Mouse (Mus musculus): ENCODE measurements around the gene Tfb2m. TPM values are rescaled to one million over a fixed set of nuclear protein-coding genes. Genes with fewer than 3 reads are reported as not detected.
A peak's percentile ranks its signal among the peaks of the same experiment; 100 is the strongest.

Gene Tfb2m
- total RNA-seq, 1 experiment, result 18.7 TPM

GRCm38 (mm10) chr1:179548220-179548619, 2.2 kb upstream of the Tfb2m start:
- 0 out of 2 replicates have a peak overlapping the region, but pooled peaks have one; percentile 1 for H3K9ac ChIP-seq (ENCODE audit: insufficient read depth, low read depth, low read length, poor library complexity, severe bottlenecking)
- in situ Hi-C loops (cut with MboI; ENCODE audit: low sequenced_read_pairs in 2 of 2, unreplicated experiment in 2 of 2), result no loop called here
- TF ChIP-seq ZNF384 (IDR thresholded peaks at IDR 0.05; ENCODE audit: low read depth, low read length), result no peak
- TF ChIP-seq ZC3H11A (IDR thresholded peaks at IDR 0.05; ENCODE audit: borderline replicate concordance, low read depth, low read length), result no peak
- TF ChIP-seq MAFK (IDR thresholded peaks at IDR 0.05; ENCODE audit: insufficient read depth, low read depth, low read length), result no peak
- TF ChIP-seq HCFC1 (IDR thresholded peaks at IDR 0.05; ENCODE audit: borderline replicate concordance, insufficient read depth, low read length), result no peak
- no peak for TF ChIP-seq CHD2 (IDR thresholded peaks at IDR 0.05; ENCODE audit: low read depth, low read length)
- no peak overlapping the region for H3K4me3 ChIP-seq (ENCODE audit: insufficient read depth in 1 of 2, low read depth in 1 of 2, low read length in 2 of 2, poor library complexity in 1 of 2, severe bottlenecking in 1 of 2)
- no peaks in the 10 kb centered on the region for H3K9me3 ChIP-seq (ENCODE audit: control insufficient read depth, insufficient read depth, low read depth, low read length)
- no peak overlapping the region for H3K27ac ChIP-seq (ENCODE audit: insufficient read depth, low read depth, low read length, poor library complexity, severe bottlenecking)
- peaks cover 0 to 2% of the 10 kb centered on the region in 2 experiments; a peak in 2 of 4 replicates for H3K4me1 ChIP-seq (ENCODE audit: control insufficient read depth in 2 of 2, insufficient read depth in 2 of 2, low read length in 2 of 2, poor library complexity in 1 of 2)
- DNase-seq (ENCODE audit: low read depth, low spot score), result no peak
- no peaks in the 10 kb centered on the region for H3K36me3 ChIP-seq (ENCODE audit: control insufficient read depth, insufficient read depth, low read length, poor library complexity, severe bottlenecking)

DNA sequence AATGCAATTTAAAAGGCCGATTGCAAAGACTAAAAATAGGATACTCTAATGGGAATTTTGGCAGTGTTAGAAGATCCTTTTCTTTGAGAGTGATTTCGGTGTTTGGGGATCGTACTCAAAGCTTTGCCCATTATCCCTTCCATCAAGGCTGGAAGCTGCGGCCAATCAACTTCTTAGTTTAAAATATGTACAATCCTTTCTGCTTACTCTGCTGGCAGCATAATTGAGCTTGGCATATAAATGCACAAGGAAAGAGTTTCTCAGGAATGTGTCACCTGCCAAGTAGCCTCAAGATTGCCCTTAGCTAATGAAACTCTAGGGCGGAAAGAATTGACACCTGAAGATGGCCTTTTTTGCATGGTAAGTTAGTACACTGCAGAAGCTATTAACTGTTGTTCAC, 1.1 kb upstream of the Tfb2m start:
- Histone ChIP-seq H3K9me3 (ENCODE audit: control insufficient read depth, insufficient read depth, low read depth, low read length) (no peaks in the 10 kb centered on the region), H3K4me1 (ENCODE audit: control insufficient read depth in 2 of 2, insufficient read depth in 2 of 2, low read length in 2 of 2, poor library complexity in 1 of 2) (peaks cover 0 to 2% of the 10 kb centered on the region in 2 experiments; a peak in 2 of 4 replicates), H3K27ac (ENCODE audit: insufficient read depth, low read depth, low read length, poor library complexity, severe bottlenecking) (no peak overlapping the region), H3K9ac (ENCODE audit: insufficient read depth, low read depth, low read length, poor library complexity, severe bottlenecking) (no peak overlapping the region), H3K4me3 (ENCODE audit: insufficient read depth in 1 of 2, low read depth in 1 of 2, low read length in 2 of 2, poor library complexity in 1 of 2, severe bottlenecking in 1 of 2) (peak overlapping the region; percentile 92 to 95; a peak in 3 of 4 replicates), H3K36me3 (ENCODE audit: control insufficient read depth, insufficient read depth, low read length, poor library complexity, severe bottlenecking) (no peaks in the 10 kb centered on the region)
- TF ChIP-seq MAFK (IDR thresholded peaks at IDR 0.05; ENCODE audit: insufficient read depth, low read depth, low read length), result no peak
- no peak for TF ChIP-seq CHD2 (IDR thresholded peaks at IDR 0.05; ENCODE audit: low read depth, low read length)
- no peak for DNase-seq (ENCODE audit: low read depth, low spot score)
- in situ Hi-C loops (cut with MboI; ENCODE audit: low sequenced_read_pairs in 2 of 2, unreplicated experiment in 2 of 2), result no loop called here

- TF ChIP-seq MAFK (IDR thresholded peaks at IDR 0.05; ENCODE audit: insufficient read depth, low read depth, low read length) (no peak), CHD2 (IDR thresholded peaks at IDR 0.05; ENCODE audit: low read depth, low read length) (no peak), HCFC1 (IDR thresholded peaks at IDR 0.05; ENCODE audit: borderline replicate concordance, insufficient read depth, low read length) (no peak), ZNF384 (IDR thresholded peaks at IDR 0.05; ENCODE audit: low read depth, low read length) (no peak), ZC3H11A (IDR thresholded peaks at IDR 0.05; ENCODE audit: borderline replicate concordance, low read depth, low read length) (no peak)
- H3K4me1 ChIP-seq (ENCODE audit: control insufficient read depth in 2 of 2, insufficient read depth in 2 of 2, low read length in 2 of 2, poor library complexity in 1 of 2), result peaks cover 0 to 2% of the 10 kb centered on the region in 2 experiments; a peak in 2 of 4 replicates
- DNase-seq (ENCODE audit: low read depth, low spot score), result no peak
- peaks cover under 1% of the 10 kb centered on the region; the same call in 1 of the 2 replicates for H3K36me3 ChIP-seq (ENCODE audit: control insufficient read depth, insufficient read depth, low read length, poor library complexity, severe bottlenecking)
- no peaks in the 10 kb centered on the region for H3K9me3 ChIP-seq (ENCODE audit: control insufficient read depth, insufficient read depth, low read depth, low read length)
- in situ Hi-C loops (cut with MboI; ENCODE audit: low sequenced_read_pairs in 2 of 2, unreplicated experiment in 2 of 2), result no loop called here
- peak overlapping the region; percentile 81 for H3K9ac ChIP-seq (ENCODE audit: insufficient read depth, low read depth, low read length, poor library complexity, severe bottlenecking)
- peak overlapping the region; percentile 92 to 95 for H3K4me3 ChIP-seq (ENCODE audit: insufficient read depth in 1 of 2, low read depth in 1 of 2, low read length in 2 of 2, poor library complexity in 1 of 2, severe bottlenecking in 1 of 2)
- H3K27ac ChIP-seq (ENCODE audit: insufficient read depth, low read depth, low read length, poor library complexity, severe bottlenecking), result no peak overlapping the region
Measured at GRCm38 (mm10) chr1:179546551-179546917, 467 bp upstream of the Tfb2m start.

DNA sequence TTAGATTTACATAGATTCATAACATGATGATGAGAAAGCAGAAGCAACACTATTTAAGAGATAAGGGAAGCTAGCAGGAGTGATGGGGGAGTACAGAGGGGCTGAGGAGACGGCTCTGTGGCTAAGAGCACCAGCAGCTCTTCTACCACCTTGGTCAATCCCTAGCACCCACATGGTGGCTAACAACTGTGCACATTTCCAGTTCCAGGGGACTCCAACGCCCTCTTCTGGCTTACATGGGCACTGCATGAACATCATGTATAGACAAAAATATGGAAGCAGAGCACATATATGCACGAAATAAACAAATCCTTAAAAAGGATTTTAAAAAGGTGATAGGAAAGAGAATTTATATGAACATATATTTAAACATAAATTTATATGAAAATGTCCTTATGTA, 4.6 kb downstream of the Tfb2m start:
- H3K4me1 ChIP-seq (ENCODE audit: control insufficient read depth in 2 of 2, insufficient read depth in 2 of 2, low read length in 2 of 2, poor library complexity in 1 of 2), result no peaks in the 10 kb centered on the region
- peak; percentile 49 for DNase-seq (ENCODE audit: low read depth, low spot score)
- in situ Hi-C loops (cut with MboI; ENCODE audit: low sequenced_read_pairs in 2 of 2, unreplicated experiment in 2 of 2), result no loop called here

GRCm38 (mm10) chr1:179539887-179540286, 6.2 kb downstream of the Tfb2m start:
- H3K9me3 ChIP-seq (ENCODE audit: control insufficient read depth, insufficient read depth, low read depth, low read length), result no peaks in the 10 kb centered on the region
- H3K9ac ChIP-seq (ENCODE audit: insufficient read depth, low read depth, low read length, poor library complexity, severe bottlenecking), result no peak overlapping the region
- DNase-seq (ENCODE audit: low read depth, low spot score), result no peak
- H3K27ac ChIP-seq (ENCODE audit: insufficient read depth, low read depth, low read length, poor library complexity, severe bottlenecking), result no peak overlapping the region
- H3K4me1 ChIP-seq (ENCODE audit: control insufficient read depth in 2 of 2, insufficient read depth in 2 of 2, low read length in 2 of 2, poor library complexity in 1 of 2), result no peaks in the 10 kb centered on the region
- TF ChIP-seq ZNF384 (IDR thresholded peaks at IDR 0.05; ENCODE audit: low read depth, low read length), result no peak
- TF ChIP-seq MAFK (IDR thresholded peaks at IDR 0.05; ENCODE audit: insufficient read depth, low read depth, low read length), result no peak
- TF ChIP-seq HCFC1 (IDR thresholded peaks at IDR 0.05; ENCODE audit: borderline replicate concordance, insufficient read depth, low read length), result no peak
- TF ChIP-seq CHD2 (IDR thresholded peaks at IDR 0.05; ENCODE audit: low read depth, low read length), result no peak
- no peak for TF ChIP-seq ZC3H11A (IDR thresholded peaks at IDR 0.05; ENCODE audit: borderline replicate concordance, low read depth, low read length)
- in situ Hi-C loops (cut with MboI; ENCODE audit: low sequenced_read_pairs in 2 of 2, unreplicated experiment in 2 of 2), result no loop called here
- H3K4me3 ChIP-seq (ENCODE audit: insufficient read depth in 1 of 2, low read depth in 1 of 2, low read length in 2 of 2, poor library complexity in 1 of 2, severe bottlenecking in 1 of 2), result no peak overlapping the region
- H3K36me3 ChIP-seq (ENCODE audit: control insufficient read depth, insufficient read depth, low read length, poor library complexity, severe bottlenecking), result peaks cover 12% of the 10 kb centered on the region

More for the DNA sequence above, 4.6 kb downstream of the Tfb2m start:
- Histone ChIP-seq H3K9me3 (ENCODE audit: control insufficient read depth, insufficient read depth, low read depth, low read length) (no peaks in the 10 kb centered on the region), H3K4me3 (ENCODE audit: insufficient read depth in 1 of 2, low read depth in 1 of 2, low read length in 2 of 2, poor library complexity in 1 of 2, severe bottlenecking in 1 of 2) (no peak overlapping the region), H3K9ac (ENCODE audit: insufficient read depth, low read depth, low read length, poor library complexity, severe bottlenecking) (no peak overlapping the region), H3K36me3 (ENCODE audit: control insufficient read depth, insufficient read depth, low read length, poor library complexity, severe bottlenecking) (peaks cover 12% of the 10 kb centered on the region), H3K27ac (ENCODE audit: insufficient read depth, low read depth, low read length, poor library complexity, severe bottlenecking) (no peak overlapping the region)
- TF ChIP-seq ZNF384 (IDR thresholded peaks at IDR 0.05; ENCODE audit: low read depth, low read length) (no peak), CHD2 (IDR thresholded peaks at IDR 0.05; ENCODE audit: low read depth, low read length) (no peak), HCFC1 (IDR thresholded peaks at IDR 0.05; ENCODE audit: borderline replicate concordance, insufficient read depth, low read length) (no peak), ZC3H11A (IDR thresholded peaks at IDR 0.05; ENCODE audit: borderline replicate concordance, low read depth, low read length) (no peak; the same call in 1 of the 2 replicates), MAFK (IDR thresholded peaks at IDR 0.05; ENCODE audit: insufficient read depth, low read depth, low read length) (no peak)
